Comparison of ENCODE assay signal across 9 mouse cellular contexts in genomic region chr19:42144541-42145167, GRCm38 (mm10). TPM values are rescaled to one million over a fixed set of nuclear protein-coding genes. Genes with fewer than 3 reads are reported as not detected.
DNase-seq lines count a peak whose midpoint lies in the region; ATAC-seq lines count a peak whose summit lies in the region.
"Had no signal": no experiment of that assay in that cellular context is flagged by ENCODE, and none has a peak within 500 bp of the region (broad histone marks: within the 10 kb centered on the region; RNA-seq: fewer than 3 reads in every experiment).

No protein-coding gene starts in this region.

- H3K9ac ChIP-seq in hindbrain, embryonic 11.5 days (ENCODE audit: low read depth, low read length) = no peak overlapping the region
- H3K9ac ChIP-seq in hindbrain, embryonic 13.5 days = no peak overlapping the region
- H3K9ac ChIP-seq in embryonic facial prominence, embryonic 13.5 days = no peak overlapping the region

- peak; percentile 90 for DNase-seq in hindbrain, embryonic 11.5 days (ENCODE audit: low spot score)
- DNase-seq in adrenal gland, postnatal 36 days = peak; percentile 88 to 90
- DNase-seq in heart, postnatal 25 days (ENCODE audit: low spot score) = peak; percentile 63
- peak; percentile 80 to 82 for DNase-seq in left cerebral cortex, postnatal 36 days (ENCODE audit: low spot score in 2 of 2)
- peak; percentile 67 for DNase-seq in ovary, postnatal 10 days (ENCODE audit: low spot score)
- peak; percentile 75 for DNase-seq in thymus, postnatal 0 days (ENCODE audit: low spot score)

- peaks cover 3% of the 10 kb centered on the region; the same call in 1 of the 2 replicates for H3K4me1 ChIP-seq in hindbrain, embryonic 11.5 days (replicated peaks; ENCODE audit: control insufficient read depth, insufficient read depth, low read length)
- H3K4me1 ChIP-seq in hindbrain, embryonic 13.5 days (replicated peaks) = peaks cover 24% of the 10 kb centered on the region
- peaks cover 28% of the 10 kb centered on the region for H3K4me1 ChIP-seq in embryonic facial prominence, embryonic 13.5 days

- H3K36me3 ChIP-seq in hindbrain, embryonic 11.5 days (ENCODE audit: control insufficient read depth, insufficient read depth, low read length) = no peaks in the 10 kb centered on the region
- H3K36me3 ChIP-seq in hindbrain, embryonic 13.5 days = no peaks in the 10 kb centered on the region
- no peaks in the 10 kb centered on the region for H3K36me3 ChIP-seq in embryonic facial prominence, embryonic 13.5 days

- H3K27ac ChIP-seq in hindbrain, embryonic 11.5 days (ENCODE audit: low read depth, low read length) = no peak overlapping the region
- no peak overlapping the region for H3K27ac ChIP-seq in hindbrain, embryonic 13.5 days
- 0 out of 2 replicates have a peak overlapping the region, but pooled peaks have one; percentile 23 for H3K27ac ChIP-seq in embryonic facial prominence, embryonic 13.5 days

- intact Hi-C loops in heart, postnatal 25 days (cut with DNase I) = loop anchor here (1.0 kb wide), 1 partner anchor 22 kb away; no protein-coding TSS in a partner anchor
- intact Hi-C loops in left cerebral cortex, postnatal 36 days (cut with DNase I) = loop anchor here (2.0 to 5.0 kb wide), 2 partner anchors 22 to 107 kb away; partner anchors contain the start of gene Ankrd2

- H3K9me3 ChIP-seq in hindbrain, embryonic 11.5 days (ENCODE audit: control insufficient read depth, low read length) = no peaks in the 10 kb centered on the region
- no peaks in the 10 kb centered on the region for H3K9me3 ChIP-seq in hindbrain, embryonic 13.5 days
- H3K9me3 ChIP-seq in embryonic facial prominence, embryonic 13.5 days = no peaks in the 10 kb centered on the region

- no peak for ATAC-seq in hindbrain, embryonic 11.5 days (ENCODE audit: low FRiP score)
- no peak for ATAC-seq in hindbrain, embryonic 13.5 days (ENCODE audit: low FRiP score)
- no peak for ATAC-seq in embryonic facial prominence, embryonic 13.5 days (ENCODE audit: insufficient number of reproducible peaks, insufficient read depth, low FRiP score, low TSS enrichment, low read depth)

- peaks cover 13% of the 10 kb centered on the region for H3K27me3 ChIP-seq in hindbrain, embryonic 11.5 days (ENCODE audit: control insufficient read depth, insufficient read depth, low read length)
- peaks cover 43% of the 10 kb centered on the region for H3K27me3 ChIP-seq in hindbrain, embryonic 13.5 days
- H3K27me3 ChIP-seq in embryonic facial prominence, embryonic 13.5 days = no peaks in the 10 kb centered on the region

- H3K4me2 ChIP-seq in hindbrain, embryonic 11.5 days (replicated peaks; ENCODE audit: low read depth, low read length) = no peak overlapping the region
- H3K4me2 ChIP-seq in hindbrain, embryonic 13.5 days = no peak overlapping the region
- H3K4me2 ChIP-seq in embryonic facial prominence, embryonic 13.5 days = no peak overlapping the region

- 27% methylated on average over 8 of the region's 8 CpGs for WGBS in hindbrain, embryonic 11.5 days
- 31% methylated on average over 8 of the region's 8 CpGs for WGBS in hindbrain, embryonic 13.5 days
- 29% methylated on average over 8 of the region's 8 CpGs for WGBS in embryonic facial prominence, embryonic 13.5 days

- no peak overlapping the region for H3K4me3 ChIP-seq in hindbrain, embryonic 11.5 days (ENCODE audit: low read depth, low read length)
- H3K4me3 ChIP-seq in hindbrain, embryonic 13.5 days = no peak overlapping the region
- H3K4me3 ChIP-seq in embryonic facial prominence, embryonic 13.5 days = no peak overlapping the region
- H3K4me3 ChIP-seq: erythroblast, embryonic 14.5 days had no signal

RNA-seq across cellular contexts. Expression of gene Marveld1, which starts 2.5 kb away (rescaled TPM):
- polyA plus RNA-seq in hindbrain, embryonic 11.5 days (2014; fragmentation: Nextera tagmentation; extraction: Ambion mirVana) = 6.4 and 6.9 TPM in 2 replicates
- polyA plus RNA-seq in hindbrain, embryonic 13.5 days (2015; fragmentation: Nextera tagmentation; extraction: Ambion mirVana) = 1.5 and 1.7 TPM in 2 replicates
- 10 to 100 TPM; 32.7 to 38.8 TPM for total RNA-seq in adrenal gland, postnatal 36 days (2021)
- 11.6 and 13.3 TPM in 2 replicates for polyA plus RNA-seq in embryonic facial prominence, embryonic 13.5 days (2015; fragmentation: Nextera tagmentation; extraction: Ambion mirVana)
- 10 to 100 TPM; 20.9 to 24.3 TPM for total RNA-seq in heart, postnatal 25 days (2021)
- total RNA-seq in left cerebral cortex, postnatal 36 days (2021) = 1 to 10 TPM; 9.5 to 9.8 TPM
- 3.4 and 5.3 TPM in 2 replicates for polyA plus RNA-seq in thymus, postnatal 0 days (2015; fragmentation: Nextera tagmentation; extraction: Ambion mirVana)

RNA-seq across cellular contexts. Expression of gene Avpi1, which starts 15.8 kb away (rescaled TPM):
- polyA plus RNA-seq in hindbrain, embryonic 11.5 days (2014; fragmentation: Nextera tagmentation; extraction: Ambion mirVana) = 11.0 and 14.1 TPM in 2 replicates
- 6.4 and 8.6 TPM in 2 replicates for polyA plus RNA-seq in hindbrain, embryonic 13.5 days (2015; fragmentation: Nextera tagmentation; extraction: Ambion mirVana)
- total RNA-seq in adrenal gland, postnatal 36 days (2021) = 10 to 100 TPM; 86.6 to 91.5 TPM
- 29.8 and 35.5 TPM in 2 replicates for polyA plus RNA-seq in embryonic facial prominence, embryonic 13.5 days (2015; fragmentation: Nextera tagmentation; extraction: Ambion mirVana)
- total RNA-seq in heart, postnatal 25 days (2021) = 10 to 100 TPM in 1 of 2 experiments, 1 to 10 TPM in 1; 9.7 to 14.5 TPM
- 10 to 100 TPM; 29.3 to 40.2 TPM for total RNA-seq in left cerebral cortex, postnatal 36 days (2021)
- polyA plus RNA-seq in thymus, postnatal 0 days (2015; fragmentation: Nextera tagmentation; extraction: Ambion mirVana) = 20.6 and 21.3 TPM in 2 replicates

RNA-seq across cellular contexts. Expression of gene Zfyve27, which starts 19.1 kb away (rescaled TPM):
- 17.8 and 18.4 TPM in 2 replicates for polyA plus RNA-seq in hindbrain, embryonic 11.5 days (2014; fragmentation: Nextera tagmentation; extraction: Ambion mirVana)
- polyA plus RNA-seq in hindbrain, embryonic 13.5 days (2015; fragmentation: Nextera tagmentation; extraction: Ambion mirVana) = 55.3 and 58.7 TPM in 2 replicates
- total RNA-seq in adrenal gland, postnatal 36 days (2021) = 10 to 100 TPM; 49.3 to 50.4 TPM
- polyA plus RNA-seq in embryonic facial prominence, embryonic 13.5 days (2015; fragmentation: Nextera tagmentation; extraction: Ambion mirVana) = 25.7 and 27.6 TPM in 2 replicates
- 10 to 100 TPM; 18.3 to 23.0 TPM for total RNA-seq in heart, postnatal 25 days (2021)
- total RNA-seq in left cerebral cortex, postnatal 36 days (2021) = 10 to 100 TPM; 78.8 to 94.5 TPM
- polyA plus RNA-seq in thymus, postnatal 0 days (2015; fragmentation: Nextera tagmentation; extraction: Ambion mirVana) = 26.7 and 31.4 TPM in 2 replicates

RNA-seq across cellular contexts. Expression of gene Pi4k2a, which starts 54.4 kb away (rescaled TPM):
- polyA plus RNA-seq in hindbrain, embryonic 11.5 days (2014; fragmentation: Nextera tagmentation; extraction: Ambion mirVana) = 20.9 and 23.6 TPM in 2 replicates
- 27.0 and 27.9 TPM in 2 replicates for polyA plus RNA-seq in hindbrain, embryonic 13.5 days (2015; fragmentation: Nextera tagmentation; extraction: Ambion mirVana)
- total RNA-seq in adrenal gland, postnatal 36 days (2021) = 10 to 100 TPM; 61.7 to 76.3 TPM
- polyA plus RNA-seq in embryonic facial prominence, embryonic 13.5 days (2015; fragmentation: Nextera tagmentation; extraction: Ambion mirVana) = 24.9 and 27.4 TPM in 2 replicates
- 10 to 100 TPM; 18.4 to 19.0 TPM for total RNA-seq in heart, postnatal 25 days (2021)
- total RNA-seq in left cerebral cortex, postnatal 36 days (2021) = 10 to 100 TPM; 63.6 to 72.2 TPM
- polyA plus RNA-seq in thymus, postnatal 0 days (2015; fragmentation: Nextera tagmentation; extraction: Ambion mirVana) = 20.1 and 23.3 TPM in 2 replicates

RNA-seq across cellular contexts. Expression of gene Sfrp5, which starts 57.4 kb away (rescaled TPM):
- 0.80 and 0.85 TPM in 2 replicates for polyA plus RNA-seq in hindbrain, embryonic 11.5 days (2014; fragmentation: Nextera tagmentation; extraction: Ambion mirVana)
- 4.4 and 4.6 TPM in 2 replicates for polyA plus RNA-seq in hindbrain, embryonic 13.5 days (2015; fragmentation: Nextera tagmentation; extraction: Ambion mirVana)
- total RNA-seq in adrenal gland, postnatal 36 days (2021) = 1 to 10 TPM; 2.5 TPM
- 1.4 and 1.7 TPM in 2 replicates for polyA plus RNA-seq in embryonic facial prominence, embryonic 13.5 days (2015; fragmentation: Nextera tagmentation; extraction: Ambion mirVana)
- 1 to 10 TPM; 5.3 to 7.9 TPM for total RNA-seq in heart, postnatal 25 days (2021)
- total RNA-seq in left cerebral cortex, postnatal 36 days (2021) = under 1 TPM; 0.27 to 0.76 TPM
- polyA plus RNA-seq in thymus, postnatal 0 days (2015; fragmentation: Nextera tagmentation; extraction: Ambion mirVana) = 0.36 and 0.49 TPM in 2 replicates
- polyA plus RNA-seq: erythroblast, embryonic 14.5 days had no signal
